Mouse (Mus musculus): ENCODE measurements around the gene Rpl35a.
"Not testable (repeated sequence)": the region's sequence is repeated elsewhere in the genome, so short reads cannot be mapped to it uniquely, and the experiment has no call there.

Gene Rpl35a

GRCm38 (mm10) chr16:33055655-33056054 lies 598 bp upstream of the Rpl35a start:
- no peak for DNase-seq (ENCODE audit: extremely low read depth, low read depth, low spot score)

GRCm38 (mm10) chr16:33056786-33057185 lies 533 bp downstream of the Rpl35a start:
- no peak for DNase-seq (ENCODE audit: extremely low read depth, low read depth, low spot score)

- no peak for DNase-seq (ENCODE audit: extremely low read depth, low read depth, low spot score)
These were observed 1.8 kb downstream of the Rpl35a start for GRCm38 (mm10) chr16:33058033-33058432.

GRCm38 (mm10) chr16:33058656-33059055 lies 2.4 kb downstream of the Rpl35a start:
- DNase-seq (ENCODE audit: extremely low read depth, low read depth, low spot score), result not testable (repeated sequence)

GRCm38 (mm10) chr16:33059471-33059870 lies 3.2 kb downstream of the Rpl35a start:
- no peak for DNase-seq (ENCODE audit: extremely low read depth, low read depth, low spot score)

GRCm38 (mm10) chr16:33060926-33061325 lies 4.7 kb downstream of the Rpl35a start:
- no peak for DNase-seq (ENCODE audit: extremely low read depth, low read depth, low spot score)

- no peak for DNase-seq (ENCODE audit: extremely low read depth, low read depth, low spot score)
These were observed 5.1 kb downstream of the Rpl35a start for GRCm38 (mm10) chr16:33061400-33061799.

GRCm38 (mm10) chr16:33062024-33062681 lies 5.9 kb downstream of the Rpl35a start, which contains the start of gene Lmln:
TSS of gene Lmln (plus strand) at chr16:33062521.
- no peak for DNase-seq (ENCODE audit: extremely low read depth, low read depth, low spot score)

- no peak for DNase-seq (ENCODE audit: extremely low read depth, low read depth, low spot score)
These were observed 6.5 kb downstream of the Rpl35a start for GRCm38 (mm10) chr16:33062682-33063131.

GRCm38 (mm10) chr16:33063267-33063666 lies 7.0 kb downstream of the Rpl35a start:
- no peak for DNase-seq (ENCODE audit: extremely low read depth, low read depth, low spot score)

- no peak for DNase-seq (ENCODE audit: extremely low read depth, low read depth, low spot score)
These were observed 8.4 kb downstream of the Rpl35a start for GRCm38 (mm10) chr16:33064636-33065035.

- DNase-seq (ENCODE audit: extremely low read depth, low read depth, low spot score), result no peak
These were observed 14.7 kb downstream of the Rpl35a start for GRCm38 (mm10) chr16:33070928-33071327.

GRCm38 (mm10) chr16:33072871-33073557 lies 16.8 kb downstream of the Rpl35a start:
- no peak for DNase-seq (ENCODE audit: extremely low read depth, low read depth, low spot score)

- no peak for DNase-seq (ENCODE audit: extremely low read depth, low read depth, low spot score)
These were observed 18.7 kb downstream of the Rpl35a start for GRCm38 (mm10) chr16:33074967-33075366.

GRCm38 (mm10) chr16:33076078-33076477 lies 19.8 kb downstream of the Rpl35a start:
- DNase-seq (ENCODE audit: extremely low read depth, low read depth, low spot score), result no peak

- DNase-seq (ENCODE audit: extremely low read depth, low read depth, low spot score), result no peak
These were observed 20.9 kb downstream of the Rpl35a start for GRCm38 (mm10) chr16:33077069-33077627.

GRCm38 (mm10) chr16:33080063-33080462 lies 23.8 kb downstream of the Rpl35a start:
- no peak for DNase-seq (ENCODE audit: extremely low read depth, low read depth, low spot score)

- no peak for DNase-seq (ENCODE audit: extremely low read depth, low read depth, low spot score)
These were observed 26.7 kb downstream of the Rpl35a start for GRCm38 (mm10) chr16:33082951-33083350.

- no peak for DNase-seq (ENCODE audit: extremely low read depth, low read depth, low spot score)
These were observed 27.7 kb downstream of the Rpl35a start for GRCm38 (mm10) chr16:33083996-33084395.

- no peak for DNase-seq (ENCODE audit: extremely low read depth, low read depth, low spot score)
These were observed 29.4 kb downstream of the Rpl35a start for GRCm38 (mm10) chr16:33085666-33086065.
